Mouse (Mus musculus): ENCODE measurements at regions not wholly inside any gene's neighbourhood (a gene's known extent, or its start where the extent isn't known, plus 50 kb on each side); places are given as distances from the start of the nearest gene placed in this dataset.

DNA sequence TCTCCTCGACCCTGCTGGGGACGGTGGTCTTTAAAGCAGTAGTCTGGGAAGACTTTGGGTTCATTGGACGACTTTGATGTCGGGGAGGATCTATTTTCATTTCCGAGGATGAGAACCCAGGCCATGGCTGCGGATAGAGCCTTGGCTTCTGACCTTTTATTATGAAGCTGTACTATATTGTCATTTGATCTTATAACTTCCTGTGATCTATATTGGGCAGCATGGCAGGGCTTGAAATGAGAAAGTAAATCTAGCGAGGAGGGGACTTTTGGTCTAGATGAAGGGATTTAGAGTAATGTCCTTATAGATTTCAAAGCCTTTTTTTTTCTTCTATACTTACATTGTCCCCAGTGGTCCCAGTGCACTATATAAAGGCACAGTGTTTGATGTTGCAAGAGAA, 172.8 kb upstream of the Stt3b start:
- DNase-seq (ENCODE audit: low read depth, low spot score): no peak

GRCm38 (mm10) chr9:115483721-115484120, 173.5 kb upstream of the Stt3b start:
- no peak for DNase-seq (ENCODE audit: low read depth, low spot score)

DNA sequence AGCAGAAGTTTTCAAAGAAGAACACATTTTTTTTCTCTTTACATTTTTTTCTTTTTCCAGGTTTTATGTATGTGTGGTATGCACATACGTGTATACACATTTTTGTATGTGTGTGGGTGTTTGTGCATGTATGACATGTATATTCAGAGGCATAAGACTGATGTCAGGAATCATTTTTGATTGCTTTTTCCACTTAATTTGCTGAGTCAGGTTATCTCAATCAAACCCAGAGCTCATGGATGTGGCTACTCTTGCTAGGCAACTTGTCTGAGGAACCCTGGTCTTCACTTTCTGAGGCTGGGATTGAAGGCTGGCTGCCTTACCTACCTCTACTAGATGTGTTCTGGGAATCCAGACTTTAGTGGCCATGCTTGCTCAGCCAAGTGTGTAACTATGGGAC, 174.2 kb upstream of the Stt3b start:
- no peak for DNase-seq (ENCODE audit: low read depth, low spot score)

DNA sequence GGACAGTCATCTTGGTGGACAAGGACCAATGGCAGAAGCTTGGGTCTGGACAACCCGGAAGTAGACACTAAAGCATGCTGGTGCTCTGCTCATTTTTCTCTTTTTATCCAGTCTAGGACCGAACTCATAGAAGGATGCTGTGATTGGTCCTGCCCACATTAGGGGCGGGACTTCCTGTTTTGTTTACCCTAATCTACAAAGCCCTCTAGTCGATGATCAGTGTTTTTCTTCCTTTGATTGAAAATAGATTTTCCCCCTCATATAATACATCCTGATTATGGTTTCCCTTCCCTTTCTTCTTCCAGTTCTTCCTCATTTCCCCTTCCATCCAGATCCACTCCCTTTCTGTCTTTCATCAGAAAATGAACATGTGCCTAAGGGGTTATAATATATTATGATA, 175.0 kb upstream of the Stt3b start:
- no peak for DNase-seq (ENCODE audit: low read depth, low spot score)

DNA sequence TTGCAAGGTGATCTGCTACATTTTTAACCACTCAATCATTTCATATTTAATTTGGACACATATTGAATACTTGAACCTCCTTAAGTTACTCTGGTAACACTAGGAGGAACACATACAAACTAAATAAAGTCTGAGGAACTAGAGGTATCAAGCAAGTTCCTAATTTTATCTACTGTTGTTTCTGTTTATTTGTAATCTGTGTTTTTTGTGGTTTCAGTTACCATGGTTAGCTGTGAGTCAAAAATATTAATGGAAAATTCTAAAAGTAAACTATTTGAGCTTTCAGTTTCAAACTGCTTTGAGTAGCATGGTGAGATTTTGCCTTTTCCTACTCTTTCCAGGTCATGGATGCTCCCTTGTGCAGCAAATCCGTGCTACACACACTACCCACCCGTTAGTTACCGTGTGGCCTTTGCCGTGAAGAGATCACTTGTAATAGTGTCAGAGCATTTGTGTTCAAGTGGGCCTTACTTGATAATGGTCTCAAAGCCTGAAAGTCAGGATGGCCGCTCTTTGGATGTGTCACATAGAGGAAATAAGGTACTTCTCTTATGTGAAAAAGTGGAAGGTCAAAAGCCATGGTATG, 177.0 kb upstream of the Stt3b start:
- DNase-seq (ENCODE audit: low read depth, low spot score): no peak

DNA sequence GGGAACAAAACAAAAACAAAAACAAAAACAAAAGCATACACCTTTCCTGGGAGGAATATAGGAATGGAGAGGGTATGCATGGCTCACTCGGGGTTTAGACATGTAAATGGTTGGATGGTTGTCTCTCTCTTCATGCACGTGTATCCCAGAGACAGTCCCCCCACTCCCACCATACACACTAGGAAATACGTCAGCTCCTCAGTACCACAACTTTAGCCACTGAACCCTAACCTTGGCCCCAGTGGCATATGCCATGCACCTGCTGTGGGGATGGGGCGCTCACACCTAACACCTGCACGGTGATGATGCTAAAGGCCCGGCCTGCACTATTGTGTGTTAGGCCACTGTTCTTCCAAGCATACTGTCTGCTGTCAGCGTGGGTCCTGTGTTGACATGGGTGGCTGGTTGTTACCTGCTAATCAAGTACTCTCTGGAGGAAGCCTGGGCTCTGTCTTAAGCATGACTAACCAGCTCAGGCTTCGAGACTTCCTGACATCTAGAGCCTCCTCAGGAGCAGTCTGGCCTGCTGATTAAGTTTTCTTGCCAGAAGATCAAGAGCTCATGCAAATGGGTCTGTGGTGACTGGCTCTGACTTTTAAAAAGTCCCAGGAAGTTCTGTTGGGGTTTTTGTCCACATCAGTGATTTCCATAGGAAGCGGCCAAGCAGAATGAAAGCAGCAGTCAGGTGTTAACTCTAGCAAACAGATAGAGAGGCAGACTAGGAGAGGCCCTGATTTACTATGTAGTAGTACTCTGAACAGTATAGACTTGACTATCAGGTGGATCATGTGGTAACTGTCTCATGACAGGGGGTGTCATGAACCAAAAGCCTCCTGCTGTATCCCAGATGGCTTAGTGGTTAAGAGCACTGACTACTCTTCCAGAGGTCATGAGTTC, 178.9 kb upstream of the Stt3b start:
- DNase-seq (ENCODE audit: low read depth, low spot score): no peak

DNA sequence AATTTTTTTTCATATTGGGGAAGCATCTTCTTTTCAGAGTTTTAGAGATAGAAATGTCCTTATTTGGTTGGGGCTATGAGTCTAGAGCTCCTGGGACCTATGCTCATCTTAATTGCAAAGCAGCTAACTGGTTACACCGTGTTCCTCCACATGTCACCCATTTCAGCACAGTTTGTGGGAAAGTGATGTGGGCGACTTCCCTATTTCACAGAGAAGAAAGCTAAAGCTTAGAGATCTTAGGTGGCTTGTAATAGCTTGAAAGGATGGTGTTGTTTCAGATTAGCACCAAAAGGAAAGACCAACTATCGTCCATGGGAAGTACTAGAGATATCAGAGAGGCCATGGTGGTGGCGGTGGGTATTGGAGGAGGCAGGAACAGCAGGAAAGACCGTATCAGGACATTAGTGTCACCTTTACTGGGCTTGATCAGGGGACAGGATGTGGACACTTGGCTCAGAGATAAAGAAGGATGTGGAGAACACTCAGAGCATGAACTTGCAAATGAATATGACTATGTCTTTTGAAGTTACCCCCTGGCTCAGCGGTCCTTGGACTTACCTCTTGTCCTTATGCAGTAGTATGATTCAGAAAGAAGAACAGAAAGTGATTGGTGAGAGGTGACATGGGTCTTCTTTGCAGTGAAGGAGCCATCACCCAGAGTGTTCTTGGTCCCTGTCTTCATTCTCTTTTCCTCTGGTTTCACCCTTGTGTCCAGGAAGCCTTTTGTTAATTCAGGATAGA, 182.4 kb upstream of the Stt3b start:
- no peak for DNase-seq (ENCODE audit: low read depth, low spot score)

DNA sequence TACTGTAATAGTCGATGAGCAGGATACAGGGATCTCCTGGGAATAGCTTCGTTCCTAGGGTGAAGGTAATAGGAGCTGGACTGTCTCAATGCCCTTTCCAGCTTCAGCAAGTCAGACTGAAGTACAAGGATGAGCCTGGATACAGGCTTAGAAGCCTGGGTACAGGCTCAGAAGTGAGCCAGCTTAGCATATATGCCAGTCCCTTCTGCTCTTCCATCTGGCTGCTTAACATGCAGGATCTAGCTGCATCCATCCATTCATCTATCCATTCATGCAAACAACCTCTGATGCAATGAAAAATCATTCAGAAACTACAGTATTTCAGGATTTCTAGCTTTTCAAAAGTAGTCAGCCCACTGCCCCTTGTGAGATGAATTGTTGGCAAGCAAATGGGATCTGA, 183.5 kb upstream of the Stt3b start:
- DNase-seq (ENCODE audit: low read depth, low spot score): no peak

GRCm38 (mm10) chr9:115499536-115499935, 189.3 kb upstream of the Stt3b start:
- no peak for DNase-seq (ENCODE audit: low read depth, low spot score)

DNA sequence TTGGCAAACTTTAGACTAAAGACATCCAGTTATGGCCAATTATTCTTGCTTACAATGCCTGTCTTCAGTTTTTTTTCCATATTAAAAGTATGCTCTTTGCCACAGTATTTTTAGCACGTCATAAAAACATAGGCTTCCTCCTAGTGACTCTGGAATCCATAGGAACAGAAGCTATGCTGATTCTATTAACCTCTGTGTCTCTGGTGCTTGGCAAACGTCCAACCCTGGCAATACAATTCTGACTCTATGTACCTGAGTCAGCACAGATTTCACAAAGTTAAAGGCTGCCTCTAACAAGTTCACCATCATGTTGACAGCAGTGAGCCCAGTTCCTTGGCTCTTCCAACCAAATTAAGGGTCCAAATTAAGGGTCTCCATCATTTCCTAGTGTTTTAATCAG, 194.6 kb upstream of the Stt3b start:
- no peak for DNase-seq (ENCODE audit: low read depth, low spot score)

GRCm38 (mm10) chr9:115507131-115507689, 197.0 kb upstream of the Stt3b start:
- DNase-seq (ENCODE audit: low read depth, low spot score): no peak

GRCm38 (mm10) chr9:115512835-115513629, 202.8 kb upstream of the Stt3b start:
- no peak for DNase-seq (ENCODE audit: low read depth, low spot score)

- DNase-seq (ENCODE audit: low read depth, low spot score): no peak
Measured at GRCm38 (mm10) chr9:115517903-115518302, 207.7 kb upstream of the Stt3b start.

- DNase-seq (ENCODE audit: low read depth, low spot score): no peak
Measured at GRCm38 (mm10) chr9:115524161-115524560, 213.9 kb upstream of the Stt3b start.

DNA sequence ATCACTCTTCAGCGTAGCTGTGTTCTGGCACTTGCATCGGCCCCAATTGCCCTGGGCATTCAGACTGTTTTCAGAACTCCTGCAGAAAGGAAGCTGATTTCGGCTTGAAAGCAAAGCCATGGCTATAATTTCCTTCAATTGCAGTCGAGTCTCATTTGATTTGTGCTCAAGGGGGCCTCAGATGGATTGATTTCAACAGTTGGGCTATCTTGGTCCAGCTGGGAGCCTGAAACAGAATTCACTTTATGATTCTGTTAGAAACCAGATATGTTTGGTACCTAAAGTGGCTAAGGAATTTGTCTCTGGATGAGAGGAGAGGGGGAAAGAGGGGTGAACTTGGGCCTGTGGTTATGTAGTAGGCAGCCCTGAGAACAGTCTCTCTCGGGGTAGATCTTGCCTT, 214.4 kb upstream of the Stt3b start:
- DNase-seq (ENCODE audit: low read depth, low spot score): no peak

DNA sequence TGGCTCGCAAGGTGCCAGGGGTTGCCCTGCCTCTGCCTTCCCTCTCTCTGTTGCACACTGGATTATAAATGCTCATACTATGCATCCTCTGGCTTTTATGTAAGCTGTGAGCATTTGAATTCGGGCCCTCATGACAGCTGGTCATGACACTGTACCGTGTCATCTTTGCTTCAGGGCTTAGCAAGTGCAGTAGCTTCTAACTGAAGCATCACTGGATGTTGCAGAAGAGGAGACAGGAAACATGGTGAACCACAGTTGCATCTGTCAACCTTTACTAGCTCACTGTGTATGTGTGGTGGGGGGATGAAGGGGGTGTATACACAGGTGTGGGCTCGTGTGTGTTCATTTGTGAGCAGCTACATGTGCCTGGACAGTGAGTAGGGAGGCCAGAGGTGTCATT, 216.1 kb upstream of the Stt3b start:
- no peak for DNase-seq (ENCODE audit: low read depth, low spot score)

GRCm38 (mm10) chr9:115526981-115527380, 216.8 kb upstream of the Stt3b start:
- DNase-seq (ENCODE audit: low read depth, low spot score): no peak

GRCm38 (mm10) chr9:115534198-115534597, 224.0 kb upstream of the Stt3b start:
- no peak for DNase-seq (ENCODE audit: low read depth, low spot score)

DNA sequence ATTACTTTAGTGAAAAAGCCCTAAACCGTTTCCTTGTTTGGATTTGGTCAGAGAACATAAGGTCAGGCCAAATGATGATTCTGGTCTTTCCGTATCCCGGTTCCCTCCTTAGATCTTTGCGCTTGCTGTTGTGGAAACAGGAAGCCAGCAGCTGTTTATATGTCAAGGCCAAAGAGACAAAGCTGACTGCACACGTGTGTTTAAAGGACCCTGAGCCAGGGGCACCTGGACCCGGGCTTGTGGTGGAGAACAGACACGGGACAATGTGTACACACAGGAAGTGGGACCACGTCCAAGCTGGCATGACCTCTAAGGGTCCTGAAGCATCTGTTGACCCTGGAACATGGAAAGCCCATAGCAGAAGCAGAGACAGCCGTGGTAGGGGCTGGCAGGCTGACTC, 233.4 kb upstream of the Stt3b start:
- DNase-seq (ENCODE audit: low read depth, low spot score): no peak

- DNase-seq (ENCODE audit: low read depth, low spot score): no peak
Measured at GRCm38 (mm10) chr9:115545178-115545577, 235.0 kb upstream of the Stt3b start.

DNA sequence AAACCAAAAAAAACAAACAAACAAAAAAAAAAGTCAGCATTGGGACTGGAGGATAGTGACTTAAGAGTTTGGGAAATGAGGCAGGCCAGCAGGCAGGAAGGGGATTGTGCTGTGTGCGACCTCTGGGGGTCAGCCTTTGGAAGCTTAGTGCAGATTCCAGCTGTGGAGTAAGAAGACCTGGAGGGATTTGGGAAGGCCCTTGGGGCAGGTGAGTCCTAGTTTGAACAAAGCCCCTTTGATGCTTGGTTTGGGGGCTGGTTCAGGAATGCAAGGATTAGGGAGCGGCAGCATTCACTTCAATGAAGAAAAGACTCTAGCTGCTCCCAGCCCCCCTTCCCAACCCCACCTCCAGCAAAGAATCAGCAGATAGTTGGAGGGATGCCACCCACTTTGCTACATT, 235.6 kb upstream of the Stt3b start:
- DNase-seq (ENCODE audit: low read depth, low spot score): peak; percentile 53
